Mouse (Mus musculus) hindbrain, embryonic 13.5 days (tissue): ENCODE results near the gene Rad51. TPM values are rescaled to one million over a fixed set of nuclear protein-coding genes. Genes with fewer than 3 reads are reported as not detected.

Experiments used
- ATAC-seq: fragments of 200-750 bp; cut with Nextera tagmentation; 2 replicates; pipeline ENCODE4 v1.8.0; 2017; ENCODE audit warnings: moderate TSS enrichment; ENCODE audit not compliant: low FRiP score
- H3K27ac ChIP-seq: fragments of 300-500 bp; sonication (generic); 2 replicates; pipeline ENCODE4 v1.5.1; 2015; ENCODE audit warnings: inconsistent platforms, mild to moderate bottlenecking, moderate library complexity
- H3K27me3 ChIP-seq: fragments of 300-500 bp; sonication (generic); 2 replicates; pipeline ENCODE4 v1.6.1; 2015; ENCODE audit warnings: mild to moderate bottlenecking, inconsistent platforms
- H3K36me3 ChIP-seq: fragments of 300-500 bp; sonication (generic); 2 replicates; pipeline ENCODE4 v1.6.1; 2015; ENCODE audit warnings: mild to moderate bottlenecking, inconsistent platforms
- H3K4me1 ChIP-seq: fragments of 300-500 bp; sonication (generic); replicated peaks from 2 replicates; pipeline ENCODE4 v1.6.1; 2015; ENCODE audit warnings: inconsistent platforms
- H3K4me2 ChIP-seq: fragments of 300-500 bp; sonication (generic); 2 replicates; pipeline ENCODE4 v1.6.1; 2015; ENCODE audit warnings: inconsistent platforms, mild to moderate bottlenecking, moderate library complexity
- H3K4me3 ChIP-seq: fragments of 300-500 bp; sonication (generic); 2 replicates; pipeline ENCODE4 v1.5.1; 2015; ENCODE audit warnings: mild to moderate bottlenecking, inconsistent platforms
- H3K9ac ChIP-seq: fragments of 300-500 bp; sonication (generic); 2 replicates; pipeline ENCODE4 v1.6.1; 2015; ENCODE audit warnings: mild to moderate bottlenecking, inconsistent platforms
- H3K9me3 ChIP-seq: fragments of 300-500 bp; sonication (generic); 2 replicates; pipeline ENCODE4 v1.6.1; 2016; ENCODE audit warnings: inconsistent platforms
- WGBS: fragments of 180-500 bp; shearing (Covaris S2); methylation state at CpG from one replicate; pipeline ENCODE4 v1.1.7; 2015; 5-methylcytosine and 5-hydroxymethylcytosine counted together
- polyA plus RNA-seq: library from polyadenylated mRNA; unstranded; fragments of >200 nt; fragmentation: Nextera tagmentation; extraction: Ambion mirVana; gene quantifications from 2 replicates; pipeline ENCODE4 v1.2.1, GENCODE M21; 2015

The Rad51 gene
- polyA plus RNA-seq, 1 experiment from 2014 or later = 12.8 TPM

GRCm38 (mm10) chr2:119147775-119148174 lies 35.2 kb downstream of the Rad51 start:
- no peak overlapping the region for H3K27ac ChIP-seq
- H3K9ac ChIP-seq = no peak overlapping the region
- no peak for ATAC-seq
- H3K27me3 ChIP-seq = no peaks in the 10 kb centered on the region
- no peaks in the 10 kb centered on the region for H3K4me1 ChIP-seq
- peaks cover 95% of the 10 kb centered on the region for H3K36me3 ChIP-seq
- WGBS = 93% methylated on average over 8 of the region's 8 CpGs
- H3K4me2 ChIP-seq = no peak overlapping the region
- H3K4me3 ChIP-seq = no peak overlapping the region
- no peaks in the 10 kb centered on the region for H3K9me3 ChIP-seq

DNA sequence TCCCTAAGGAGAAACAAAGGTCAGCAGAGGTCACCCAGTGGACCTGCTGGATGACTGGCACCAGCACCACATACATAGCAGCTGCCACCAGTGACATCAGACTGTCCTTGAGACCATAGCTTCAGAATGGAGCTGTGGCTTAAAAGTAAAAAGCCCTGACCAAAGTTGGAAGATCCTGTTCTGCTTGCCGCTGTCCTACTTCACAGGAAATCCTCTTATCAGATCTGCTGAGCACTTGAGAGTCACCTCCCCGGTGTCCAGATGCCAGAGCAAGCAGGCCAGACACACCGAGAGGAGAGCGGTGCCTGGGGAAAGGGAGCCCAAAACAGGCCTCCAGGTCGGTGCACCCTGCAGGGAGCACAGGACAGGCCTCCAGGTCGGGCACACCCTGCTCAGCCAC lies 39.7 kb downstream of the Rad51 start:
- H3K4me1 ChIP-seq = peaks cover 19% of the 10 kb centered on the region
- no peak overlapping the region for H3K4me2 ChIP-seq
- 94% methylated on average over 6 of the region's 6 CpGs for WGBS
- no peak overlapping the region for H3K27ac ChIP-seq
- H3K9ac ChIP-seq = no peak overlapping the region
- no peak overlapping the region for H3K4me3 ChIP-seq
- peaks cover 68% of the 10 kb centered on the region for H3K36me3 ChIP-seq
- no peaks in the 10 kb centered on the region for H3K27me3 ChIP-seq
- H3K9me3 ChIP-seq = no peaks in the 10 kb centered on the region
- no peak for ATAC-seq

GRCm38 (mm10) chr2:119154683-119155082 lies 42.1 kb downstream of the Rad51 start:
- Histone ChIP-seq H3K4me2 (no peak overlapping the region), H3K9ac (no peak overlapping the region), H3K4me1 (peaks cover 23% of the 10 kb centered on the region), H3K9me3 (no peaks in the 10 kb centered on the region), H3K27ac (no peak overlapping the region), H3K4me3 (no peak overlapping the region), H3K36me3 (peaks cover 44% of the 10 kb centered on the region), H3K27me3 (peaks cover 2% of the 10 kb centered on the region; the same call in 1 of the 2 replicates)
- 88% methylated on average over 2 of the region's 2 CpGs for WGBS
- ATAC-seq = no peak

DNA sequence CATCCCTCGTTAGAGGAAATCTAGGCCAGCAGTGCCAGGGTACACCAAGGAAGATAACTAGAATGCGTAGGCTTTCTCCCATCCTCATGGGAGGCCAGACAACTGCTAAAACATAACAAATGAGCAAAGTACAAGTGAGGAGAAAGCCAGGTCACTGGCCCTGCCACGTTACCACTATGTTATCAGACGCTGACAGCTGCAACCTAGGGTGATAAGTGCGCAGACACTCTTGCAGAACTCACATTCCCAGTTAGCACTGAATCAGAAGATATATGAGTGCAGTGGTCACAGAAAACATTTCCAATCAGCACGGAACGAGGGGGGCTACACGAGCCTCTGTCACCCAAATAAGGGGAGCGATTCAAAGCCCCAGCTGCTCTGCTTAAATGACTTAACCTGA lies 42.8 kb downstream of the Rad51 start:
- H3K9me3 ChIP-seq = no peaks in the 10 kb centered on the region
- no peak overlapping the region for H3K27ac ChIP-seq
- peaks cover 23% of the 10 kb centered on the region for H3K4me1 ChIP-seq
- peaks cover 2% of the 10 kb centered on the region; the same call in 1 of the 2 replicates for H3K27me3 ChIP-seq
- ATAC-seq = no peak
- H3K9ac ChIP-seq = peak overlapping the region; percentile 93
- WGBS = 85% methylated on average over 9 of the region's 9 CpGs
- peaks cover 38% of the 10 kb centered on the region for H3K36me3 ChIP-seq
- peak overlapping the region; percentile 99 for H3K4me3 ChIP-seq
- H3K4me2 ChIP-seq = peak overlapping the region; percentile 97

DNA sequence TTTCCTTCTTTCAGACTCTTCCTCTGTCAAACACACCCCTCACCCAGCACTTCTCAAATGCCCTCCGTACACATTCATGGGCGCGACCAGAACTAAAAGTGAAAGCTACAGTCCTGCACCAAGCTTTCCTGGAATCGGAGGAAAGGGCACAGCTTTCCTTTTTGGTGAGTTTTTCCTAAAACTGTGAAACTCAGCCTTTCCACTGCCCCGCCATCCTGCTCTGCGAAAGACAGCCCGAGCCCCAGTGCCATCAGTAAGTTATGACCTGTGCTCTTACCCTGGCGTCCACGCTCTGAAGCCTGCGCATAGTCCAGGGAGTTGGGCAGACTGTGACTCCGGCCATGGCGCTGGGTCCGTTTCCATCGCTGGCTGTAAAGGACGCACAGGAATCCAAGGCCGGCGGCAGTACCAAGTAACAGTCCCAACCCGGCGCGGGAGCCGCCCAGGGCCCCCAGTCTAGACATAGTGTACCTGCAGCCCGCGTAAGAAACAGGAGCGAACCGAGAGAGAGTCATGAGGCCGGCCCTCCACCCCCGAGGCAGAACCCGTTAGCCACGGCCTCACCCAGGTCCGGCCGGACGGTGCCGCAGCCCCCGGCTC lies 43.6 kb downstream of the Rad51 start:
- Histone ChIP-seq H3K4me3 (peak overlapping the region; percentile 99), H3K27me3 (peaks cover 2% of the 10 kb centered on the region; the same call in 1 of the 2 replicates), H3K4me2 (peak overlapping the region; percentile 97), H3K36me3 (peaks cover 30% of the 10 kb centered on the region), H3K27ac (peak overlapping the region; percentile 78), H3K4me1 (peaks cover 23% of the 10 kb centered on the region), H3K9ac (peak overlapping the region; percentile 93), H3K9me3 (no peaks in the 10 kb centered on the region)
- peak; percentile 65 for ATAC-seq
- WGBS = 9% methylated on average over 32 of the region's 34 CpGs

DNA sequence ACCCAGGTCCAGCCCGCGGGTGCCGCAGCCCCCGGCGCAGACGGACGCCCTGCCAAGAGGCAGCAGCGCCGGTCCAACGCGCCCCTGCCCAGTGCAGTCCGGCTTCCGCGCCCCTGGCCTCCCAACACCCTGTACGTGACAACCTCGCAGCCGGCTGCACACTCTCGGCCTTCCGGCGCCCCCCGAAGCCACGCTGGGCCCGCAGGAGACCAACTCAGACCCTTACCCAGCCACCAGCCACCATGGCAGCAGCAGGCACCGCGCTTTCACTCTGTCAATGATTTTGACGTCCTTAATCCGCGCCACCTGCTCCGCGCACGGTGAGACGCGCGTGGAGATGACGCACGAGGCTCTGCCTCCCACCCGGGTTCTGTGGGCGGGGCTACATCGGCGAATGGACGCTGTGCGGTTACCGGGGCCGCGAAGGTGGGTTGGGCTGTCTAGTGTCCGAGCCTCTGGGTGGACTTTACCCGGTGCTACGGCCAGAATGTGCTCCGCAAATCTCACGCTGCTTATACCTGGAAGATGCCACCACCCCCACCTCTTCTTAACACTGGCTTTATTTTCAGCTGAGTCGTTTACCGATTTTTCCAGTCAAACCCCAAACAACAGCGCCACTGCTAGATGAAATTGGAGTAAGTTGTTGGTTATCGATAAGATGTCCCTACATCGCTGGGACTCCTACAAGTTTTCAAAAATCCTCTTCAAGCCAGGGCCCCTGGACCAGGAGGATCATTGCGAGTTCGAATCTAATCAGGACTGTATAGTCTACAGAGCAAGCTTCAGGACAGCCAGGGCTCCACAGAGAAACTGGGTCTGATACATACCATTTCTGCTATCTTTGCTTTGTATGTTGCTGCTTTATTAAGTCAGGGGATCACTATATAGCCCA lies 44.3 kb downstream of the Rad51 start, which contains the start of gene Rmdn3:
TSS of gene Rmdn3 (minus strand) at position 354 of the 892 bp plus-strand sequence.
- peak within 1 kb of the TSS; percentile 99 for H3K4me3 ChIP-seq
- under 1% methylated on average over 55 of the region's 57 CpGs for WGBS
- peak; percentile 93 for ATAC-seq
- H3K9me3 ChIP-seq = no peaks in the 10 kb centered on the region
- H3K36me3 ChIP-seq = peaks cover 22% of the 10 kb centered on the region
- H3K4me1 ChIP-seq = peaks cover 23% of the 10 kb centered on the region
- peak within 1 kb of the TSS; percentile 78 for H3K27ac ChIP-seq
- peaks cover 2% of the 10 kb centered on the region; the same call in 1 of the 2 replicates for H3K27me3 ChIP-seq
- peak within 1 kb of the TSS; percentile 97 for H3K4me2 ChIP-seq
- H3K9ac ChIP-seq = peak within 1 kb of the TSS; percentile 93

DNA sequence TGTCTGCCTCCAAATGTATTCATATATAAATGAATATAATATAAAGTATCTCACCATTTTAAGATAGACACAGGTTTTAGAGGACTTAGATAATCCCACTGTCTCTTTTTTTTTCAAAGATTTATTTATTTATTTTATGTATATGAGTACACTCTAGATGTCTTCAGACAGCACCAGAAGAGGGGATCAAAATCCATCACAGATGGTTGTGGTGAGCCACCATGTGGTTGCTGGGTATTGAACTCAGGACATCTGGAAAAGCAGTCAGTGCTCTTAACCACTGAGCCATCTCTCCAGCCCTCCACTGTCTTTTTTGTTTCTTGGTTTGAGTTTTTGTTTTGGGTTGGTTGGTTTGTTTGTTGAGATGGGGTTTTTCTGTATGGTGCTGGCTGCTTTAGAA lies 45.2 kb downstream of the Rad51 start:
- Histone ChIP-seq H3K36me3 (peaks cover 13% of the 10 kb centered on the region), H3K4me2 (peak overlapping the region; percentile 97; the same call in 1 of the 2 replicates), H3K4me3 (no peak overlapping the region), H3K9ac (no peak overlapping the region), H3K9me3 (no peaks in the 10 kb centered on the region), H3K4me1 (peaks cover 23% of the 10 kb centered on the region), H3K27ac (no peak overlapping the region), H3K27me3 (peaks cover 2% of the 10 kb centered on the region; the same call in 1 of the 2 replicates)
- ATAC-seq = no peak

- 21% methylated on average over 2 of the region's 2 CpGs for WGBS
- ATAC-seq = no peak
Measured at GRCm38 (mm10) chr2:119161247-119161646, 48.7 kb downstream of the Rad51 start.

GRCm38 (mm10) chr2:119163135-119163534 lies 50.5 kb downstream of the Rad51 start:
- Histone ChIP-seq H3K27me3 (peaks cover 49% of the 10 kb centered on the region), H3K27ac (no peak overlapping the region), H3K4me2 (no peak overlapping the region), H3K36me3 (no peaks in the 10 kb centered on the region), H3K9ac (no peak overlapping the region), H3K9me3 (no peaks in the 10 kb centered on the region), H3K4me3 (no peak overlapping the region), H3K4me1 (peaks cover 17% of the 10 kb centered on the region)
- WGBS = 73% methylated on average over 3 of the region's 3 CpGs
- ATAC-seq = no peak

More at GRCm38 (mm10) chr2:119161247-119161646, 48.7 kb downstream of the Rad51 start:
- H3K27me3 ChIP-seq = peaks cover 30% of the 10 kb centered on the region
- no peaks in the 10 kb centered on the region for H3K36me3 ChIP-seq
- H3K4me1 ChIP-seq = peaks cover 6% of the 10 kb centered on the region
- no peak overlapping the region for H3K27ac ChIP-seq
- no peaks in the 10 kb centered on the region for H3K9me3 ChIP-seq
- H3K4me3 ChIP-seq = no peak overlapping the region
- no peak overlapping the region for H3K4me2 ChIP-seq
- H3K9ac ChIP-seq = 0 out of 2 replicates have a peak overlapping the region, but pooled peaks have one; percentile 3

- H3K27me3 ChIP-seq = peaks cover 54% of the 10 kb centered on the region
- H3K27ac ChIP-seq = no peak overlapping the region
- 89% methylated on average over 4 of the region's 4 CpGs for WGBS
- no peak overlapping the region for H3K4me2 ChIP-seq
- H3K36me3 ChIP-seq = no peaks in the 10 kb centered on the region
- H3K4me3 ChIP-seq = no peak overlapping the region
- peaks cover 17% of the 10 kb centered on the region for H3K4me1 ChIP-seq
- no peaks in the 10 kb centered on the region for H3K9me3 ChIP-seq
- no peak for ATAC-seq
- no peak overlapping the region for H3K9ac ChIP-seq
Measured at GRCm38 (mm10) chr2:119163999-119164398, 51.4 kb downstream of the Rad51 start.

- no peak overlapping the region for H3K4me2 ChIP-seq
- no peaks in the 10 kb centered on the region for H3K36me3 ChIP-seq
- H3K27ac ChIP-seq = no peak overlapping the region
- peaks cover 17% of the 10 kb centered on the region for H3K4me1 ChIP-seq
- ATAC-seq = no peak
- H3K9ac ChIP-seq = no peak overlapping the region
- H3K9me3 ChIP-seq = no peaks in the 10 kb centered on the region
- no peak overlapping the region for H3K4me3 ChIP-seq
- H3K27me3 ChIP-seq = peaks cover 63% of the 10 kb centered on the region
Measured at GRCm38 (mm10) chr2:119165401-119165800, 52.8 kb downstream of the Rad51 start.
